Mouse (Mus musculus) erythroid progenitor cell, adult 5-6 weeks (primary cell): ENCODE results near the gene Myh13. TPM values are rescaled to one million over a fixed set of nuclear protein-coding genes. Genes with fewer than 3 reads are reported as not detected.

ENCODE experiments used
- ATAC-seq: replicated peaks from 2 replicates; pipeline ENCODE4 v1.8.0; 2016; ENCODE audit warnings: moderate number of reproducible peaks, mild to moderate bottlenecking, moderate TSS enrichment, inconsistent platforms; ENCODE audit not compliant: poor library complexity, low FRiP score, severe bottlenecking
- total RNA-seq, 2 experiments: library from RNA; stranded (forward) in 1 of 2; stranded (reverse) in 1 of 2; fragments of 150-400 nt in 1 of 2; fragments of 186-747, 209-891 nt in 1 of 2; gene quantifications; 2 replicates each; pipeline versions ENCODE4 v1.2.3 to v1.2.4; 2015 to 2017; ENCODE audit warnings: low replicate concordance in 2 of 2

The Myh13 gene
- total RNA-seq, 2 experiments from 2014 or later: not detected

GRCm38 (mm10) chr11:67384653-67385052 is 63.2 kb downstream of the Myh13 start:
- no peak for ATAC-seq

- ATAC-seq: no peak
Observed at GRCm38 (mm10) chr11:67386815-67387415, 65.5 kb downstream of the Myh13 start.

- ATAC-seq: no peak
Observed at GRCm38 (mm10) chr11:67390679-67391384, 69.4 kb downstream of the Myh13 start.

- no peak for ATAC-seq
Observed at GRCm38 (mm10) chr11:67392369-67392768, 70.9 kb downstream of the Myh13 start.

GRCm38 (mm10) chr11:67400956-67401355 is 79.5 kb downstream of the Myh13 start:
- no peak for ATAC-seq

- no peak for ATAC-seq
Observed at GRCm38 (mm10) chr11:67414346-67414940, 93.0 kb downstream of the Myh13 start.

Other genes starting within 250 kb of the Myh13 start
- not detected in 2 replicates for gene Myh3, start 243.4 kb upstream of the Myh13 start, total RNA-seq (2015; ENCODE audit: low replicate concordance)
- gene Myh3, start 243.4 kb upstream of the Myh13 start, total RNA-seq (2017; ENCODE audit: low replicate concordance): not detected in 2 replicates
- not detected in 2 replicates for gene Myh2, start 150.6 kb upstream of the Myh13 start, total RNA-seq (2015; ENCODE audit: low replicate concordance)
- gene Myh2, start 150.6 kb upstream of the Myh13 start, total RNA-seq (2017; ENCODE audit: low replicate concordance): not detected in 2 replicates
- gene Myh1, start 121.6 kb upstream of the Myh13 start, total RNA-seq (2015; ENCODE audit: low replicate concordance): not detected in 2 replicates
- gene Myh1, start 121.6 kb upstream of the Myh13 start, total RNA-seq (2017; ENCODE audit: low replicate concordance): not detected in 2 replicates
- gene Myh4, start 83.6 kb upstream of the Myh13 start, total RNA-seq (2015; ENCODE audit: low replicate concordance): not detected in 2 replicates
- not detected in 2 replicates for gene Myh4, start 83.6 kb upstream of the Myh13 start, total RNA-seq (2017; ENCODE audit: low replicate concordance)
- not detected in 2 replicates for gene Myh8, start 44.5 kb upstream of the Myh13 start, total RNA-seq (2015; ENCODE audit: low replicate concordance)
- gene Myh8, start 44.5 kb upstream of the Myh13 start, total RNA-seq (2017; ENCODE audit: low replicate concordance): not detected in 2 replicates
- 10.5 and 14.3 TPM in 2 replicates for gene Gas7, start 133.8 kb downstream of the Myh13 start, total RNA-seq (2015; ENCODE audit: low replicate concordance)
- 6.0 and 6.4 TPM in 2 replicates for gene Gas7, start 133.8 kb downstream of the Myh13 start, total RNA-seq (2017; ENCODE audit: low replicate concordance)